Mouse (Mus musculus) ES-Bruce4 (cell line): Measurements from ENCODE around the gene Pam. TPM values are rescaled to one million over a fixed set of nuclear protein-coding genes. Genes with fewer than 3 reads are reported as not detected.

Source experiments
- H3K27ac ChIP-seq: 2 replicates; pipeline ENCODE4 v1.5.1; 2012; ENCODE audit warnings: low read length, inconsistent platforms; ENCODE audit not compliant: insufficient read depth
- H3K27me3 ChIP-seq: 2 replicates; pipeline ENCODE4 v1.6.1; 2012; ENCODE audit warnings: mild to moderate bottlenecking, low read length, inconsistent platforms; ENCODE audit not compliant: control insufficient read depth, poor library complexity, insufficient read depth, severe bottlenecking
- H3K36me3 ChIP-seq: 2 replicates; pipeline ENCODE4 v1.6.1; 2012; ENCODE audit warnings: inconsistent platforms, mild to moderate bottlenecking, low read length, moderate library complexity; ENCODE audit not compliant: control insufficient read depth, poor library complexity, insufficient read depth, severe bottlenecking
- H3K4me1 ChIP-seq: one replicate; pipeline ENCODE4 v1.8.1; 2011; ENCODE audit warnings: low read length; ENCODE audit not compliant: control insufficient read depth, insufficient read depth
- H3K4me3 ChIP-seq: 2 replicates; pipeline ENCODE4 v1.5.1; 2011; ENCODE audit warnings: low read depth, mild to moderate bottlenecking, low read length
- H3K9ac ChIP-seq: 2 replicates; pipeline ENCODE4 v1.6.1; 2012; ENCODE audit warnings: low read depth, mild to moderate bottlenecking, inconsistent platforms; ENCODE audit not compliant: poor library complexity, severe bottlenecking
- H3K9me3 ChIP-seq: replicated peaks from 2 replicates; pipeline ENCODE4 v1.6.1; 2012; ENCODE audit warnings: mild to moderate bottlenecking, low read length, inconsistent platforms; ENCODE audit not compliant: control insufficient read depth, poor library complexity, insufficient read depth, severe bottlenecking
- CTCF ChIP-seq: IDR thresholded peaks from one replicate; pipeline ENCODE4 v1.8.1; 2011; ENCODE audit warnings: low read depth, low read length
- EP300 ChIP-seq: IDR thresholded peaks from 2 replicates; pipeline ENCODE4 v1.6.1; 2011; ENCODE audit warnings: low read depth, low read length; ENCODE audit not compliant: insufficient read depth
- POLR2A ChIP-seq: IDR thresholded peaks from one replicate; pipeline ENCODE4 v1.8.1; 2011; ENCODE audit warnings: low read length; ENCODE audit not compliant: insufficient read depth
- polyA plus RNA-seq: library from polyadenylated mRNA; stranded (reverse); fragments of >200 nt; gene quantifications from 2 replicates; pipeline ENCODE4 v1.2.4, GENCODE M21; 2011; ENCODE audit warnings: low read depth; ENCODE audit not compliant: missing spikeins, insufficient read depth, insufficient read length

Gene Pam
- polyA plus RNA-seq, 1 experiment: 17.8 TPM

GRCm38 (mm10) chr1:97877037-97877436 lies 218.4 kb downstream of the Pam start:
- Histone ChIP-seq H3K36me3 (no peaks in the 10 kb centered on the region), H3K9ac (no peak overlapping the region), H3K27me3 (no peaks in the 10 kb centered on the region), H3K27ac (no peak overlapping the region), H3K4me3 (no peak overlapping the region), H3K4me1 (no peaks in the 10 kb centered on the region), H3K9me3 (no peaks in the 10 kb centered on the region)
- TF ChIP-seq CTCF (no peak), EP300 (no peak), POLR2A (no peak)

- no peak overlapping the region for H3K9ac ChIP-seq
- no peak overlapping the region for H3K27ac ChIP-seq
- H3K27me3 ChIP-seq: no peaks in the 10 kb centered on the region
- H3K4me3 ChIP-seq: no peak overlapping the region
- no peaks in the 10 kb centered on the region for H3K4me1 ChIP-seq
- no peaks in the 10 kb centered on the region for H3K9me3 ChIP-seq
- no peaks in the 10 kb centered on the region for H3K36me3 ChIP-seq
- TF ChIP-seq POLR2A (no peak), EP300 (no peak), CTCF (no peak)
These were observed 221.9 kb downstream of the Pam start for GRCm38 (mm10) chr1:97873490-97874054.

GRCm38 (mm10) chr1:97872493-97872892 lies 223.0 kb downstream of the Pam start:
- no peaks in the 10 kb centered on the region for H3K9me3 ChIP-seq
- H3K4me1 ChIP-seq: no peaks in the 10 kb centered on the region
- H3K27ac ChIP-seq: no peak overlapping the region
- no peak overlapping the region for H3K9ac ChIP-seq
- no peaks in the 10 kb centered on the region for H3K27me3 ChIP-seq
- H3K36me3 ChIP-seq: no peaks in the 10 kb centered on the region
- no peak overlapping the region for H3K4me3 ChIP-seq
- no peak for TF ChIP-seq EP300
- no peak for TF ChIP-seq POLR2A

- Histone ChIP-seq H3K4me3 (no peak overlapping the region), H3K36me3 (no peaks in the 10 kb centered on the region), H3K27ac (no peak overlapping the region), H3K27me3 (no peaks in the 10 kb centered on the region), H3K9me3 (no peaks in the 10 kb centered on the region), H3K9ac (no peak overlapping the region), H3K4me1 (no peaks in the 10 kb centered on the region)
- TF ChIP-seq POLR2A (no peak), EP300 (no peak), CTCF (no peak)
These were observed 223.4 kb downstream of the Pam start for GRCm38 (mm10) chr1:97872072-97872471.

- Histone ChIP-seq H3K9ac (no peak overlapping the region), H3K4me1 (no peaks in the 10 kb centered on the region), H3K9me3 (no peaks in the 10 kb centered on the region), H3K27ac (no peak overlapping the region), H3K4me3 (no peak overlapping the region), H3K27me3 (no peaks in the 10 kb centered on the region), H3K36me3 (no peaks in the 10 kb centered on the region)
- TF ChIP-seq EP300: no peak
- TF ChIP-seq CTCF: no peak
- TF ChIP-seq POLR2A: no peak
These were observed 231.3 kb downstream of the Pam start for GRCm38 (mm10) chr1:97864135-97864534.

GRCm38 (mm10) chr1:97863140-97863539 lies 232.3 kb downstream of the Pam start:
- no peak overlapping the region for H3K9ac ChIP-seq
- no peak overlapping the region for H3K27ac ChIP-seq
- H3K9me3 ChIP-seq: no peaks in the 10 kb centered on the region

More at GRCm38 (mm10) chr1:97863140-97863539, 232.3 kb downstream of the Pam start:
- TF ChIP-seq CTCF: no peak
- no peak for TF ChIP-seq POLR2A
- no peak for TF ChIP-seq EP300
- Histone ChIP-seq H3K4me3 (no peak overlapping the region), H3K27me3 (no peaks in the 10 kb centered on the region), H3K4me1 (no peaks in the 10 kb centered on the region), H3K36me3 (no peaks in the 10 kb centered on the region)
